Mouse (Mus musculus): ENCODE results near the gene Ppp1r12b. TPM values are rescaled to one million over a fixed set of nuclear protein-coding genes. Genes with fewer than 3 reads are reported as not detected.

Gene Ppp1r12b
- total and polyA plus RNA-seq, 3 experiments, result 0.64 to 1.8 (median 1.6) TPM

DNA sequence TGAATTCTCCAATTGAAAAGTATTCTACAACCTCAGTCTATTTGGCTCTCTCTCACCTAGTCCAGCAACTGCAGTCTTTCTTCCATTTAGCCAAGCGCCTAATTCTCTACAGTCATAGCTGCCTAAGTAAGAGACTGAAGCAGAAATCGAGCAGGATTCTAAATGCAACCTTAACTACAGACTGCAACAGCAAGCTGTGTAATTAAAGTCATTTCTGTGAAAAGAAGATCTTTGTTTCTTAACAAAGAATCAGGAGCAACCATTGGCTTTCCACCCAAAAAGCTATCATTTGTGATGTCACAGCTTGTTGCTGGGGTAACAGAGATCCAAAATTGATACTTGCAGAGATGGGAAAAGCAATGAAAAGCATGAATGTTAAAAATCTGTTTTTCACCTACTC, 89.3 kb downstream of the Ppp1r12b start:
- dilution Hi-C loops (cut with MboI; ENCODE audit: extremely low pct_ligation_motif_present, extremely low pct_unique_long_range_greater_than_20kb, low sequenced_read_pairs), result no loop called here
- Histone ChIP-seq H3K36me3 (replicated peaks in 1 of 2; ENCODE audit: control insufficient read depth in 1 of 2, insufficient read depth in 1 of 2, low read length in 1 of 2) (peaks cover 4 to 14% of the 10 kb centered on the region in 2 experiments), H3K4me3 (replicated peaks in 1 of 3; ENCODE audit: low read depth in 2 of 3, low read length in 2 of 3, poor library complexity in 1 of 3) (no peak overlapping the region), H3K27me3 (replicated peaks) (no peaks in the 10 kb centered on the region), H3K4me2 (ENCODE audit: insufficient read depth, low read depth, poor library complexity, severe bottlenecking) (no peak overlapping the region), H3K9me3 (replicated peaks; ENCODE audit: low read length) (no peaks in the 10 kb centered on the region), H3K27ac (ENCODE audit: insufficient read depth, low read depth) (no peak overlapping the region), H3K9ac (ENCODE audit: insufficient read depth, low read depth) (no peak overlapping the region), H3K4me1 (ENCODE audit: control insufficient read depth in 1 of 2, insufficient read depth in 2 of 2) (peaks cover 2 to 4% of the 10 kb centered on the region in 2 experiments; a peak in 2 of 4 replicates), H3K79me2 (replicated peaks; ENCODE audit: control insufficient read depth, extremely low read depth, insufficient read depth, poor library complexity, severe bottlenecking) (no peaks in the 10 kb centered on the region)
- in situ Hi-C loops (cut with MboI; ENCODE audit: low pct_ligation_motif_present, low pct_unique_long_range_greater_than_20kb, low sequenced_read_pairs), result no loop called here
- no peak for DNase-seq (ENCODE audit: extremely low read depth)
- TF ChIP-seq RCOR1 (conservative IDR thresholded peaks at IDR 0.05; ENCODE audit: low read depth, low read length), result no peak
- no peak for TF ChIP-seq MEF2A (IDR thresholded peaks at IDR 0.05; ENCODE audit: borderline replicate concordance, low read depth, low read length)
- TF ChIP-seq JUND (conservative IDR thresholded peaks at IDR 0.05; ENCODE audit: low read depth, low read length), result no peak
- no peak for TF ChIP-seq CHD1 (IDR thresholded peaks at IDR 0.05; ENCODE audit: low read depth, low read length)
- TF ChIP-seq SMC3 (IDR thresholded peaks at IDR 0.05; ENCODE audit: low read depth, low read length), result no peak
- no peak for TF ChIP-seq ZC3H11A (IDR thresholded peaks at IDR 0.05; ENCODE audit: low read depth, low read length)
- no peak for TF ChIP-seq MXI1 (IDR thresholded peaks at IDR 0.05; ENCODE audit: low read depth, low read length)
- no peak for TF ChIP-seq GABPA (IDR thresholded peaks at IDR 0.05; ENCODE audit: insufficient replicate concordance, low read depth, low read length)
- no peak for TF ChIP-seq ETS1 (conservative IDR thresholded peaks at IDR 0.05; ENCODE audit: low read depth, low read length)
- no peak for TF ChIP-seq TBP (conservative IDR thresholded peaks at IDR 0.05; ENCODE audit: low read depth, low read length)

- H3K9me3 ChIP-seq (replicated peaks; ENCODE audit: low read length), result no peaks in the 10 kb centered on the region
- H3K9ac ChIP-seq (ENCODE audit: insufficient read depth, low read depth), result no peak overlapping the region
- H3K4me3 ChIP-seq (replicated peaks in 1 of 3; ENCODE audit: low read depth in 2 of 3, low read length in 2 of 3, poor library complexity in 1 of 3), result no peak overlapping the region
- dilution Hi-C loops (cut with MboI; ENCODE audit: extremely low pct_ligation_motif_present, extremely low pct_unique_long_range_greater_than_20kb, low sequenced_read_pairs) (no loop called here), in situ Hi-C loops (cut with MboI; ENCODE audit: low pct_ligation_motif_present, low pct_unique_long_range_greater_than_20kb, low sequenced_read_pairs) (no loop called here)
- H3K36me3 ChIP-seq (replicated peaks in 1 of 2; ENCODE audit: control insufficient read depth in 1 of 2, insufficient read depth in 1 of 2, low read length in 1 of 2), result peaks cover 4 to 14% of the 10 kb centered on the region in 2 experiments
- H3K27ac ChIP-seq (ENCODE audit: insufficient read depth, low read depth), result no peak overlapping the region
- TF ChIP-seq SMC3 (IDR thresholded peaks at IDR 0.05; ENCODE audit: low read depth, low read length) (no peak), CHD2 (IDR thresholded peaks at IDR 0.05; ENCODE audit: low read length) (no peak), MEF2A (IDR thresholded peaks at IDR 0.05; ENCODE audit: borderline replicate concordance, low read depth, low read length) (no peak), CTCF (conservative IDR thresholded peaks at IDR 0.05 in 1 of 2, IDR thresholded peaks at IDR 0.05 in 1 of 2; ENCODE audit: low read depth in 2 of 2, low read length in 2 of 2) (no peak), MAX (IDR thresholded peaks at IDR 0.05; ENCODE audit: low read length) (no peak), POLR2A (IDR thresholded peaks at IDR 0.05; ENCODE audit: low read depth, low read length) (no peak), NELFE (IDR thresholded peaks at IDR 0.05; ENCODE audit: low read depth, low read length) (no peak), RAD21 (IDR thresholded peaks at IDR 0.05; ENCODE audit: low read depth, low read length) (no peak), ELF1 (IDR thresholded peaks at IDR 0.05; ENCODE audit: low read depth, low read length) (no peak), ZKSCAN1 (IDR thresholded peaks at IDR 0.05; ENCODE audit: borderline replicate concordance, low read depth, low read length) (no peak), ETS1 (conservative IDR thresholded peaks at IDR 0.05; ENCODE audit: low read depth, low read length) (no peak)
- peaks cover 2 to 4% of the 10 kb centered on the region in 2 experiments; a peak in 2 of 4 replicates for H3K4me1 ChIP-seq (ENCODE audit: control insufficient read depth in 1 of 2, insufficient read depth in 2 of 2)
- no peaks in the 10 kb centered on the region for H3K27me3 ChIP-seq (replicated peaks)
- no peak overlapping the region for H3K4me2 ChIP-seq (ENCODE audit: insufficient read depth, low read depth, poor library complexity, severe bottlenecking)
- DNase-seq (ENCODE audit: extremely low read depth), result no peak
- H3K79me2 ChIP-seq (replicated peaks; ENCODE audit: control insufficient read depth, extremely low read depth, insufficient read depth, poor library complexity, severe bottlenecking), result no peaks in the 10 kb centered on the region
Observed at GRCm38 (mm10) chr1:134865552-134865951, 90.2 kb downstream of the Ppp1r12b start.

All from CH12.LX (cell line).